Mouse (Mus musculus): Measurements from ENCODE around the gene Phrf1. TPM values are rescaled to one million over a fixed set of nuclear protein-coding genes. Genes with fewer than 3 reads are reported as not detected.

Gene Phrf1
- polyA plus RNA-seq, 1 experiment from 2014 or later: 43.5 TPM

DNA sequence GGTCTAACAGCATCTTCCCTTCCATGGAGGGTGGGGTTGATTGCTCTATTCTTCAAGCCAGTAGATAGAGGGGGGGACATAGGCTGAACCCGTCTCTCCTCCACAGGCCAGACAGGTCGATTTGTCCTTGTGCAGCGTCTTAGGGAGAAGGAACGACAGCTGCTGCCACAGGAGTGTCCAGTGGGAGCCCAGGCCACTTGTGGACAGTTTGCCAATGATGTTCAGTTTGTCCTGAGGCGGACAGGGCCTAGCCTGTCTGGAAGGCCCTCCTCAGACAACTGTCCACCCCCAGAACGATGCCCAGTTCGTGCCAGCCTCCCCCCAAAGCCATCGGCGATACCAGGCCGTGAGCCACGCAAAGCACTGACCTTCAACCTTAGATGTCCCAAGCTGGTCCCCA is 11.7 kb upstream of the Phrf1 start:
- no peak for ATAC-seq (replicated peaks; ENCODE audit: extremely low read depth, insufficient read depth, low FRiP score)
- Histone ChIP-seq H3K9me3 (replicated peaks; ENCODE audit: control insufficient read depth, low read length) (no peaks in the 10 kb centered on the region), H3K36me3 (ENCODE audit: control insufficient read depth, insufficient read depth) (no peaks in the 10 kb centered on the region; the same call in 1 of the 2 replicates), H3K4me2 (ENCODE audit: low read depth, low read length) (peak overlapping the region; percentile 98), H3K9ac (ENCODE audit: low read length) (peak overlapping the region; percentile 79; the same call in 1 of the 2 replicates), H3K4me3 (ENCODE audit: low read length) (peak overlapping the region; percentile 79; the same call in 1 of the 2 replicates), H3K27ac (ENCODE audit: low read length) (peak overlapping the region; percentile 80; the same call in 1 of the 2 replicates), H3K27me3 (ENCODE audit: control insufficient read depth, insufficient read depth, low read length) (no peaks in the 10 kb centered on the region), H3K4me1 (ENCODE audit: control insufficient read depth, insufficient read depth, low read length) (peaks cover 25% of the 10 kb centered on the region)
- 79% methylated on average over 11 of the region's 11 CpGs for WGBS

DNA sequence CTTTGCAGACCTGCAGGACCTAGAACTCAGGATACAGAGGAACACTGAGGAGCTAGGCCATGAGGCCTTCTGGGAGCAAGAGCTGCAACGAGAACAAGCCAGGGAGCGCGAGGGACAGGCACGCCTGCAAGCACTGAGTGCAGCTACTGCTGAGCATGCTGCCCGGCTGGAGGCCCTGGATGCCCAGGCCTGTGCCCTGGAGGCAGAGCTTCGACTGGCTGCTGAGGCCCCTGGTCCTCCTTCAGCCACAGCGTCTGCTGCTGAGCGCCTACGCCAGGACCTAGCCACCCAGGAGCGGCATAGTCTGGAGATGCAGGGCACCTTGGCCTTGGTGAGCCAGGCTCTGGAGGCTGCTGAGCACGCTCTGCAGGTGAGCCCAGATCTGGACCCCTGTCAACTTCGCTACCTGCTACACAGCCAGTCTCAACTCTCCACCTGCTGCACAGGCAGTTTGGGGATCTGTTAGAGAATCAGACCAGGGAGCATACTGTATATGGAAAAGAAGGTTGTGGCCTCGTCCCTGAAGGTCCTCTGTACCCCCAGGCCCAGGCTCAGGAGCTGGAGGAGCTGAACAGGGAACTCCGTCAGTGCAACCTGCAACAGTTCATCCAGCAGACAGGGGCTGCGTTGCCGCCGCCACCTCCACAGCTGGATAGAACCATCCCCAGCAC is 11.1 kb upstream of the Phrf1 start:
- H3K9ac ChIP-seq (ENCODE audit: low read length): no peak overlapping the region
- no peaks in the 10 kb centered on the region for H3K9me3 ChIP-seq (replicated peaks; ENCODE audit: control insufficient read depth, low read length)
- H3K4me2 ChIP-seq (ENCODE audit: low read depth, low read length): no peak overlapping the region
- H3K36me3 ChIP-seq (ENCODE audit: control insufficient read depth, insufficient read depth): no peaks in the 10 kb centered on the region; the same call in 1 of the 2 replicates
- peaks cover 31% of the 10 kb centered on the region for H3K4me1 ChIP-seq (ENCODE audit: control insufficient read depth, insufficient read depth, low read length)
- H3K27me3 ChIP-seq (ENCODE audit: control insufficient read depth, insufficient read depth, low read length): no peaks in the 10 kb centered on the region
- no peak overlapping the region for H3K4me3 ChIP-seq (ENCODE audit: low read length)
- WGBS: 92% methylated on average over 17 of the region's 17 CpGs
- H3K27ac ChIP-seq (ENCODE audit: low read length): no peak overlapping the region
- ATAC-seq (replicated peaks; ENCODE audit: extremely low read depth, insufficient read depth, low FRiP score): no peak

DNA sequence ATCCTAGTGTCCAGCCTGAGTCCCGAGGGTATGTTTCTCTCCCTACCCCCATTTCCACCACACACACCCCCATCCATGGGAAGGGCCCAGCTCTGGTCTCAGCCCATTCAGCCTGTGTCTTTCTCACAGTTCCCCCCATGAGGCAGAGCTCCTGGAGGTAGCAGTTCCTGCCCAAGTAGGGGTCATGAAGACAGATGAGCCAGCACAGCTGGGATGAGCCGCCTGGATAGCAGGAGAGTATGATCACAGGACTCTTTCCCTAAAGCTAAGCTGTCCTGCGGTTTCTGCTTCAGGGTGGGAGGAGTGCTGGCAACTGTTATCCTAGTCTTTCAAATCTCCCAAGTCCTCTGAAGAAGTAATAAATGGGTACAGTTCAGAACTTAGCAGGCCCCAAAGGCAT is 10.4 kb upstream of the Phrf1 start:
- H3K9me3 ChIP-seq (replicated peaks; ENCODE audit: control insufficient read depth, low read length): no peaks in the 10 kb centered on the region
- H3K36me3 ChIP-seq (ENCODE audit: control insufficient read depth, insufficient read depth): no peaks in the 10 kb centered on the region; the same call in 1 of the 2 replicates
- no peak overlapping the region for H3K4me3 ChIP-seq (ENCODE audit: low read length)
- no peaks in the 10 kb centered on the region for H3K27me3 ChIP-seq (ENCODE audit: control insufficient read depth, insufficient read depth, low read length)
- ATAC-seq (replicated peaks; ENCODE audit: extremely low read depth, insufficient read depth, low FRiP score): no peak
- H3K27ac ChIP-seq (ENCODE audit: low read length): no peak overlapping the region
- H3K4me1 ChIP-seq (ENCODE audit: control insufficient read depth, insufficient read depth, low read length): peaks cover 36% of the 10 kb centered on the region
- 66% methylated on average over 3 of the region's 3 CpGs for WGBS
- H3K4me2 ChIP-seq (ENCODE audit: low read depth, low read length): no peak overlapping the region
- H3K9ac ChIP-seq (ENCODE audit: low read length): no peak overlapping the region

- H3K4me2 ChIP-seq (ENCODE audit: low read depth, low read length): no peak overlapping the region
- H3K9me3 ChIP-seq (replicated peaks; ENCODE audit: control insufficient read depth, low read length): no peaks in the 10 kb centered on the region
- no peak overlapping the region for H3K4me3 ChIP-seq (ENCODE audit: low read length)
- H3K36me3 ChIP-seq (ENCODE audit: control insufficient read depth, insufficient read depth): no peaks in the 10 kb centered on the region; the same call in 1 of the 2 replicates
- H3K9ac ChIP-seq (ENCODE audit: low read length): no peak overlapping the region
- WGBS: 84% methylated on average over 5 of the region's 5 CpGs
- no peaks in the 10 kb centered on the region for H3K27me3 ChIP-seq (ENCODE audit: control insufficient read depth, insufficient read depth, low read length)
- ATAC-seq (replicated peaks; ENCODE audit: extremely low read depth, insufficient read depth, low FRiP score): no peak
- H3K4me1 ChIP-seq (ENCODE audit: control insufficient read depth, insufficient read depth, low read length): peaks cover 36% of the 10 kb centered on the region
- no peak overlapping the region for H3K27ac ChIP-seq (ENCODE audit: low read length)
Measured at GRCm38 (mm10) chr7:141218557-141219133, 9.9 kb upstream of the Phrf1 start.

- no peaks in the 10 kb centered on the region for H3K9me3 ChIP-seq (replicated peaks; ENCODE audit: control insufficient read depth, low read length)
- peaks cover 36% of the 10 kb centered on the region for H3K4me1 ChIP-seq (ENCODE audit: control insufficient read depth, insufficient read depth, low read length)
- no peak overlapping the region for H3K4me2 ChIP-seq (ENCODE audit: low read depth, low read length)
- H3K27me3 ChIP-seq (ENCODE audit: control insufficient read depth, insufficient read depth, low read length): no peaks in the 10 kb centered on the region
- no peaks in the 10 kb centered on the region; the same call in 1 of the 2 replicates for H3K36me3 ChIP-seq (ENCODE audit: control insufficient read depth, insufficient read depth)
- 79% methylated on average over 1 of the region's 1 CpGs for whole genome bisulfite sequencing
- H3K4me3 ChIP-seq (ENCODE audit: low read length): no peak overlapping the region
- H3K9ac ChIP-seq (ENCODE audit: low read length): no peak overlapping the region
- ATAC-seq (replicated peaks; ENCODE audit: extremely low read depth, insufficient read depth, low FRiP score): no peak
- no peak overlapping the region for H3K27ac ChIP-seq (ENCODE audit: low read length)
Measured at GRCm38 (mm10) chr7:141219558-141220099, 9.0 kb upstream of the Phrf1 start.

DNA sequence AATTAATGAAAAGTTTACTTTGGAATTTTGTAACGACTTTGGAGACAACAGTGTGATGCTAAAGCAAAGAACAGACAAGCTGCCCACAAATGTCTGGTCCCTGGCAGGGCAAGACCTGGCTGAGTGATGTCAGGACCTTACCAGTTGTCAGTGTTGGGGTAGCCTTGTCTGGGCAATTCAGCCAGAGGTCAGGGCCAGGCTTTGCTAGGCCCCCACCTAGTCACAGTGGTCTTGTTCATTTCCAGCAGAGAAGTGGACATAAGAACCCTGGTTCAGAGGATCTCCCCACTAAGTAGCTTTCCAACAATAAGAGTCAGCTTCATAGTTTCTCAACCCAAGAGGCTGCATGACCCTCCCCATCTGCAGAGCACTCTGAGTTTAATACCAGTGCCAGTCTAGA is 8.2 kb upstream of the Phrf1 start:
- H3K9ac ChIP-seq (ENCODE audit: low read length): peak overlapping the region; percentile 81
- H3K9me3 ChIP-seq (replicated peaks; ENCODE audit: control insufficient read depth, low read length): no peaks in the 10 kb centered on the region
- peaks cover 32% of the 10 kb centered on the region for H3K4me1 ChIP-seq (ENCODE audit: control insufficient read depth, insufficient read depth, low read length)
- H3K27ac ChIP-seq (ENCODE audit: low read length): no peak overlapping the region; the same call in 1 of the 2 replicates
- no peak for ATAC-seq (replicated peaks; ENCODE audit: extremely low read depth, insufficient read depth, low FRiP score)
- H3K4me2 ChIP-seq (ENCODE audit: low read depth, low read length): peak overlapping the region; percentile 66
- H3K4me3 ChIP-seq (ENCODE audit: low read length): peak overlapping the region; percentile 60
- 76% methylated on average over 1 of the region's 1 CpGs for WGBS
- no peaks in the 10 kb centered on the region for H3K27me3 ChIP-seq (ENCODE audit: control insufficient read depth, insufficient read depth, low read length)
- H3K36me3 ChIP-seq (ENCODE audit: control insufficient read depth, insufficient read depth): no peaks in the 10 kb centered on the region; the same call in 1 of the 2 replicates

DNA sequence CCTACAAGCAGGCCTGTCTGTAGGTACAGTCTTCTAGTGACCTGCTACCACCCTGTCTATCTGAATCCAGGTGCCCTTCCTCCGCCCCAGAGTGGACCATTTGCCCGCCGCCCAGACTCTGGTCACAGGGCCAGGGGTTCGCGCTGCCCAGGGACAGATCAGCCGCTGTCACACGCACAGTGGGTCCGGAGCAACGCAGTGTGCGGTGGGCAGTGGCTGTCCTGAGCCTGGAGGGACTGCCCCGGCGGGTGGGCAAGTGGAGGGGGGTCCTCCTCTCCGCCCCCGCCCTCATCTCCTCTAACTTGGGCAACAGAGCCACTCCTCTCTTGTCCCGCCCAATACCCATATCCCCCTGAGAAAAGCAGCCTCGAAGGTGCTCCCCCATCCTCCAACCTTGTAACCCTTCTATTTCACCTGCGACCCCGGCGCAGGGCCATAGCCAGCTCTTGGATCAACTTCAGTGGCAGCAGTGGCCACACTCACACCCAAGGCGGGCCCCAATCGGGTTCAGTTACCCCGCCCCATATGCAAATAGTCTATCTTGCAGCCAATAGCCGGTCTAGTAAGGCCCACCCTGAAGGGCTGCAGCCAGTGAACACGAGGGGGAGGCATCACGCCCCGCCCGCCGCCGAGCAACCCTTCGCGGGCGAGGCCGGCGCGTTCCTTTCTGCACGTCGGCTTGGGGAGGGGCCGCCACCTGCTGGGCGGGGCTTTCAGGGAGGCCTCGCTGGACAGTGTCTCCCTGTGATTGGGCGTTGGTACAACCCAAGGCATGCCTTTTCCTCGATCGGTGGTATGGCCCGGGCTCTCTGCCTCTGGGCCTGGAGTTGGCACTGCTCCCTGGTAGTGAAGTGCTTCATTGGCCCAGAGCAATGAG is 7.1 kb upstream of the Phrf1 start:
- H3K4me2 ChIP-seq (ENCODE audit: low read depth, low read length): peak overlapping the region; percentile 66
- no peaks in the 10 kb centered on the region for H3K27me3 ChIP-seq (ENCODE audit: control insufficient read depth, insufficient read depth, low read length)
- 2% methylated on average over 44 of the region's 44 CpGs for WGBS
- H3K4me1 ChIP-seq (ENCODE audit: control insufficient read depth, insufficient read depth, low read length): peaks cover 28% of the 10 kb centered on the region
- no peaks in the 10 kb centered on the region for H3K9me3 ChIP-seq (replicated peaks; ENCODE audit: control insufficient read depth, low read length)
- no peaks in the 10 kb centered on the region; the same call in 1 of the 2 replicates for H3K36me3 ChIP-seq (ENCODE audit: control insufficient read depth, insufficient read depth)
- peak overlapping the region; percentile 94 for H3K27ac ChIP-seq (ENCODE audit: low read length)
- peak overlapping the region; percentile 81 for H3K9ac ChIP-seq (ENCODE audit: low read length)
- peak overlapping the region; percentile 60 for H3K4me3 ChIP-seq (ENCODE audit: low read length)
- peak; percentile 97 for ATAC-seq (replicated peaks; ENCODE audit: extremely low read depth, insufficient read depth, low FRiP score)

- 7% methylated on average over 8 of the region's 8 CpGs for WGBS
- H3K27ac ChIP-seq (ENCODE audit: low read length): peak overlapping the region; percentile 94
- ATAC-seq (replicated peaks; ENCODE audit: extremely low read depth, insufficient read depth, low FRiP score): no peak
- H3K4me1 ChIP-seq (ENCODE audit: control insufficient read depth, insufficient read depth, low read length): peaks cover 24% of the 10 kb centered on the region
- H3K9ac ChIP-seq (ENCODE audit: low read length): peak overlapping the region; percentile 64
- no peaks in the 10 kb centered on the region for H3K9me3 ChIP-seq (replicated peaks; ENCODE audit: control insufficient read depth, low read length)
- no peaks in the 10 kb centered on the region; the same call in 1 of the 2 replicates for H3K36me3 ChIP-seq (ENCODE audit: control insufficient read depth, insufficient read depth)
- no peaks in the 10 kb centered on the region for H3K27me3 ChIP-seq (ENCODE audit: control insufficient read depth, insufficient read depth, low read length)
- H3K4me3 ChIP-seq (ENCODE audit: low read length): peak overlapping the region; percentile 60
- H3K4me2 ChIP-seq (ENCODE audit: low read depth, low read length): peak overlapping the region; percentile 66
Measured at GRCm38 (mm10) chr7:141222126-141222467, 6.5 kb upstream of the Phrf1 start.

All from heart, embryonic 16.5 days (tissue).